Mouse (Mus musculus) heart, embryonic 15.5 days (tissue): ENCODE results near the gene Caly. TPM values are rescaled to one million over a fixed set of nuclear protein-coding genes. Genes with fewer than 3 reads are reported as not detected.

Experiments used
- ATAC-seq: fragments of 200-750 bp; cut with Nextera tagmentation; replicated peaks from 2 replicates; pipeline ENCODE4 v1.8.0; 2017; ENCODE audit warnings: low read depth, moderate TSS enrichment; ENCODE audit not compliant: insufficient number of reproducible peaks, insufficient read depth, low FRiP score
- H3K27ac ChIP-seq: fragments of 300-500 bp; sonication (generic); 2 replicates; pipeline ENCODE4 v1.5.1; 2015; ENCODE audit warnings: mild to moderate bottlenecking, inconsistent platforms
- H3K27me3 ChIP-seq: fragments of 300-500 bp; sonication (generic); 2 replicates; pipeline ENCODE4 v1.6.1; 2015; ENCODE audit warnings: inconsistent platforms
- H3K36me3 ChIP-seq: fragments of 300-500 bp; sonication (generic); 2 replicates; pipeline ENCODE4 v1.6.1; 2015; ENCODE audit warnings: mild to moderate bottlenecking, inconsistent platforms
- H3K4me1 ChIP-seq: fragments of 300-500 bp; sonication (generic); replicated peaks from 2 replicates; pipeline ENCODE4 v1.6.1; 2015; ENCODE audit warnings: inconsistent platforms
- H3K4me2 ChIP-seq: fragments of 300-500 bp; sonication (generic); 2 replicates; pipeline ENCODE4 v1.6.1; 2015; ENCODE audit warnings: inconsistent platforms, mild to moderate bottlenecking, moderate library complexity
- H3K4me3 ChIP-seq: fragments of 300-500 bp; sonication (generic); 2 replicates; pipeline ENCODE4 v1.5.1; 2015; ENCODE audit warnings: mild to moderate bottlenecking, inconsistent platforms
- H3K9ac ChIP-seq: fragments of 300-500 bp; sonication (generic); 2 replicates; pipeline ENCODE4 v1.6.1; 2015; ENCODE audit warnings: mild to moderate bottlenecking, inconsistent platforms
- H3K9me3 ChIP-seq: fragments of 300-500 bp; sonication (generic); replicated peaks from 2 replicates; pipeline ENCODE4 v1.6.1; 2016; ENCODE audit warnings: inconsistent platforms
- WGBS: fragments of 180-500 bp; shearing (Covaris S2); methylation state at CpG from one replicate; pipeline ENCODE4 v1.1.7; 2015; ENCODE audit warnings: mixed read lengths; 5-methylcytosine and 5-hydroxymethylcytosine counted together
- polyA plus RNA-seq: library from polyadenylated mRNA; unstranded; fragments of >200 nt; fragmentation: Nextera tagmentation; extraction: Ambion mirVana; gene quantifications from 2 replicates; pipeline ENCODE4 v1.2.1, GENCODE M21; 2015

Caly gene
- 0.45 and 0.67 TPM in 2 replicates for polyA plus RNA-seq

GRCm38 (mm10) chr7:140082242-140082678 lies at the start of gene Caly:
Gene Caly (minus strand): TSS chr7:140082548.
- 7% methylated on average over 18 of the region's 18 CpGs for WGBS
- Histone ChIP-seq H3K4me3 (no peak within 1 kb of the TSS), H3K9me3 (no peaks in the 10 kb centered on the region), H3K27ac (no peak within 1 kb of the TSS), H3K4me1 (peaks cover 2% of the 10 kb centered on the region; the same call in 1 of the 2 replicates), H3K36me3 (no peaks in the 10 kb centered on the region), H3K9ac (no peak within 1 kb of the TSS), H3K4me2 (no peak within 1 kb of the TSS), H3K27me3 (peaks cover 57% of the 10 kb centered on the region)
- no peak for ATAC-seq

GRCm38 (mm10) chr7:140127911-140128310 lies 45.6 kb upstream of the Caly start:
- Histone ChIP-seq H3K4me3 (no peak overlapping the region), H3K27me3 (no peaks in the 10 kb centered on the region), H3K36me3 (peaks cover 9% of the 10 kb centered on the region), H3K4me1 (peaks cover 8% of the 10 kb centered on the region), H3K4me2 (no peak overlapping the region), H3K9ac (no peak overlapping the region), H3K9me3 (no peaks in the 10 kb centered on the region), H3K27ac (no peak overlapping the region)
- 79% methylated on average over 2 of the region's 2 CpGs for WGBS
- no peak for ATAC-seq

GRCm38 (mm10) chr7:140126934-140127333 lies 44.6 kb upstream of the Caly start:
- Histone ChIP-seq H3K9ac (no peak overlapping the region), H3K27ac (no peak overlapping the region), H3K9me3 (no peaks in the 10 kb centered on the region), H3K4me3 (no peak overlapping the region), H3K4me1 (peaks cover 8% of the 10 kb centered on the region), H3K27me3 (no peaks in the 10 kb centered on the region), H3K36me3 (peaks cover 9% of the 10 kb centered on the region), H3K4me2 (0 out of 2 replicates have a peak overlapping the region, but pooled peaks have one; percentile 13)
- no peak for ATAC-seq
- WGBS: 86% methylated on average over 3 of the region's 3 CpGs

GRCm38 (mm10) chr7:140126022-140126350 lies 43.6 kb upstream of the Caly start:
- Histone ChIP-seq H3K9me3 (no peaks in the 10 kb centered on the region), H3K9ac (peak overlapping the region; percentile 89), H3K27me3 (no peaks in the 10 kb centered on the region), H3K4me2 (peak overlapping the region; percentile 94), H3K4me1 (peaks cover 8% of the 10 kb centered on the region), H3K27ac (peak overlapping the region; percentile 57; the same call in 1 of the 2 replicates), H3K36me3 (peaks cover 9% of the 10 kb centered on the region), H3K4me3 (peak overlapping the region; percentile 94)
- no peak for ATAC-seq
- 5% methylated on average over 5 of the region's 5 CpGs for WGBS

- peaks cover 8% of the 10 kb centered on the region for H3K4me1 ChIP-seq
- peak overlapping the region; percentile 94 for H3K4me3 ChIP-seq
- no peaks in the 10 kb centered on the region for H3K27me3 ChIP-seq
- no peaks in the 10 kb centered on the region for H3K9me3 ChIP-seq
- peak overlapping the region; percentile 89 for H3K9ac ChIP-seq
- ATAC-seq: peak; percentile 98
- H3K36me3 ChIP-seq: peaks cover 9% of the 10 kb centered on the region
- H3K4me2 ChIP-seq: peak overlapping the region; percentile 94
- peak overlapping the region; percentile 57; the same call in 1 of the 2 replicates for H3K27ac ChIP-seq
- WGBS: under 1% methylated on average over 40 of the region's 40 CpGs
Observed at GRCm38 (mm10) chr7:140125278-140126021, 43.1 kb upstream of the Caly start.

- no peak overlapping the region for H3K4me3 ChIP-seq
- H3K4me1 ChIP-seq: peaks cover 8% of the 10 kb centered on the region
- 84% methylated on average over 1 of the region's 1 CpGs for WGBS
- no peak overlapping the region for H3K27ac ChIP-seq
- peaks cover under 1% of the 10 kb centered on the region; the same call in 1 of the 2 replicates for H3K36me3 ChIP-seq
- ATAC-seq: no peak
- H3K9ac ChIP-seq: no peak overlapping the region
- no peaks in the 10 kb centered on the region for H3K9me3 ChIP-seq
- no peaks in the 10 kb centered on the region for H3K27me3 ChIP-seq
- no peak overlapping the region for H3K4me2 ChIP-seq
Observed at GRCm38 (mm10) chr7:140124382-140124781, 42.0 kb upstream of the Caly start.

GRCm38 (mm10) chr7:140122765-140123164 lies 40.4 kb upstream of the Caly start:
- WGBS: 27% methylated on average over 4 of the region's 4 CpGs
- no peaks in the 10 kb centered on the region for H3K27me3 ChIP-seq
- H3K4me3 ChIP-seq: no peak overlapping the region
- peak overlapping the region; percentile 4; the same call in 1 of the 2 replicates for H3K27ac ChIP-seq
- peaks cover 8% of the 10 kb centered on the region for H3K4me1 ChIP-seq
- no peak for ATAC-seq
- no peak overlapping the region for H3K4me2 ChIP-seq
- no peaks in the 10 kb centered on the region for H3K9me3 ChIP-seq
- no peaks in the 10 kb centered on the region for H3K36me3 ChIP-seq
- H3K9ac ChIP-seq: no peak overlapping the region

- no peak for ATAC-seq
- H3K36me3 ChIP-seq: no peaks in the 10 kb centered on the region
- H3K9me3 ChIP-seq: no peaks in the 10 kb centered on the region
- H3K4me2 ChIP-seq: no peak overlapping the region
- no peak overlapping the region for H3K27ac ChIP-seq
- WGBS: 64% methylated on average over 13 of the region's 13 CpGs
- H3K4me3 ChIP-seq: no peak overlapping the region
- H3K4me1 ChIP-seq: peaks cover 8% of the 10 kb centered on the region
- no peaks in the 10 kb centered on the region for H3K27me3 ChIP-seq
- no peak overlapping the region for H3K9ac ChIP-seq
Observed at GRCm38 (mm10) chr7:140121338-140121910, 39.1 kb upstream of the Caly start.

- Histone ChIP-seq H3K4me3 (no peak overlapping the region), H3K36me3 (no peaks in the 10 kb centered on the region), H3K27ac (no peak overlapping the region), H3K9me3 (no peaks in the 10 kb centered on the region), H3K27me3 (no peaks in the 10 kb centered on the region), H3K4me2 (no peak overlapping the region), H3K9ac (no peak overlapping the region), H3K4me1 (peaks cover 4% of the 10 kb centered on the region)
- ATAC-seq: no peak
- 88% methylated on average over 2 of the region's 2 CpGs for WGBS
Observed at GRCm38 (mm10) chr7:140120484-140120883, 38.1 kb upstream of the Caly start.

GRCm38 (mm10) chr7:140116329-140117054 lies 34.1 kb upstream of the Caly start, which contains the start of gene Echs1:
Gene Echs1 (minus strand): TSS chr7:140116476.
- peak; percentile 94 for ATAC-seq

More at GRCm38 (mm10) chr7:140116329-140117054, 34.1 kb upstream of the Caly start, which contains the start of gene Echs1:
- Histone ChIP-seq H3K27me3 (no peaks in the 10 kb centered on the region), H3K9me3 (no peaks in the 10 kb centered on the region), H3K27ac (peak within 1 kb of the TSS; percentile 90), H3K4me2 (peak within 1 kb of the TSS; percentile 71), H3K4me3 (peak within 1 kb of the TSS; percentile 77), H3K9ac (peak within 1 kb of the TSS; percentile 78), H3K36me3 (peaks cover 14% of the 10 kb centered on the region), H3K4me1 (0 out of 2 replicates have a peak, but pooled peaks cover 3% of the 10 kb centered on the region)
- 3% methylated on average over 28 of the region's 28 CpGs for WGBS
